Mouse (Mus musculus): ENCODE results near the gene Ehmt1.

DNA sequence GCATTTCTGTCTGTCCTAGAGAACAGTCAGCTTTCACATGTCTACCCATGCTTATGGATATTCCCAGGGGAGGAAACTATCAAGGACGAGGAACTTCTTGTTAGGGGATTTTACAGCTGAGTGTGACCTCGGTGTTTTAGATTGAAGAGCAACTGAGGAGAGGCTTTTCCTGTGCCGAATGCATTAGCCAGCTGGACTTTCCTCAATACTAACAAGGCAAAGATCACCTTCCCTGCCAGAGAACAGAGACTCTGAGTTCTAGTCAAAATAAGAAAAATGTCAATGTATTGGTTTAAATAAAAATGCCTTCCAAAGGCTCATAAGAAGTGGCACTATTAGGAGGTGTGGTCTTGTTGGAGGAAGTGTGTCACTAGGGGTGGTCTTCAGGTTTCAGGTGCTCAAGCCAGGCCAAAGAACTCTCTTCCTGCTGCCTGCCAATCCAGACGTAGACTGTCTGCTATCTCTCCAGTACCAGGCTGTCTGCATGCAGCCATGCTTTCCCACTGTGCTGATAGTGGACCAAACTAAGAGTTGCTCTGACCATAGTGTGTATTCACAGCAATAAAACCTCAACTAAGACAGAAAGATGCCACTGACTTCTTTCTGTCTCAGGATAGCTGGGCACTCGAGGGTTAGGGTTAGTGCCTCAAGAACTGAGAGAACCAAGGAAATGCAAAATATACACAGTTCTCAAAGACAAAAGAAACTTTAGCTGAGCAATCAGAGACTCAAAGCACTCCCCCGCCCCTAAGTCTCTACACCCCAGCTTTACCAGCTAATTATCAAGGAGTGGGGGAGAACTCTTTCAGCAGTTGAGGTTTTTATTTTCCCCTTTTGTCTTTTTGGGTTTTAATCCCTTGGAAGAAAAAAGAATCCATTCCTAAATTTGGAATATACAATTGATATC, 28.6 kb downstream of the Ehmt1 start:
- TF ChIP-seq POLR2A (IDR thresholded peaks at IDR 0.05; ENCODE audit: insufficient read depth, low read depth, low read length) (no peak), CTCF (IDR thresholded peaks at IDR 0.05; ENCODE audit: insufficient read depth, low read depth, low read length) (no peak)
